Mouse (Mus musculus) neutrophil, adult 5-6 weeks (primary cell): Measurements from ENCODE around the gene Cds2. TPM values are rescaled to one million over a fixed set of nuclear protein-coding genes. Genes with fewer than 3 reads are reported as not detected.

ENCODE experiments used
- ATAC-seq: fragments of 151-379, 151-347 bp; 2 replicates; pipeline ENCODE4 v1.8.0; 2017; ENCODE audit warnings: mild to moderate bottlenecking, moderate TSS enrichment; ENCODE audit not compliant: insufficient number of reproducible peaks, poor library complexity, low FRiP score, severe bottlenecking; ENCODE audit errors: extremely low read depth
- total RNA-seq: library from RNA; stranded (forward); fragments of 200-1000 nt; gene quantifications from 2 replicates; pipeline ENCODE4 v1.2.3, GENCODE M21; 2017

Gene Cds2
- total RNA-seq, 1 experiment from 2014 or later, result 90.5 TPM

DNA sequence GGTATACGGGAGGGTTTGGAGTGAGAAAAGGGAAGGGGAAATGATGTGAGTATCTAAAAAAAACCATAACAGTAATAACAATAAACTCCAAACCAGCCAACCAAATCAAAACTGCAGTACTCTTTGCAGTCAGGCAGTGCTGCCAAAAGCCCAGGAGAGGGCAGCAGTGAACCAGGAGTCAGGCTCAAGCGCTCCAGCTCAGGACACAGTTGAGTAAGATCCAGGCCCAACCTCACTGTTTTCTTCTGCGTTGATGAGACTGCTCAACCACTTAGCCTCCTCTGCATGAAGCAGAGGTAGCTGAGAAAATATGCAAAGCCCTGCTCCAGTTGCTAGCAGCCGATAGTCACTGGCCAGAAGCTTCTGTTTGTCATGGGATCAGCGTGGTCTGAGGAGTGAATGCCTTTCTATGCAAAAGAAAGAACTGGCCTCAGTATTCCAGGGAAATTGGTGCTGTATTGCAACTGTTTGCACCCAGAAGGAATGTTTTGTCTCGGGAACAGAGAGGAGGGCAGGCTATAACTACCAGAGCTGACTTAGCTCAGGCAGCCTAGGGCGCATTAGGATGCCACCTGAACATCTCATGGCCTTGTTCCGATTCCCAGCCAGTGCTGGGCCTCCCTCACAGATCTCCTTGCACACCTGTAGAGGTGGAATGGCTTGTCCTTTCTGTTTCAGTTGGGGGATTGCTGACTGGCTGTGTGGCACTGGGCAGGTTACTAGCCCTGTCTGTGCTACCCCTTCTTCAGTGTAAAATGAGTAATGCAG is 53.3 kb downstream of the Cds2 start:
- peak; percentile 91 for ATAC-seq

- ATAC-seq, result no peak
Observed at GRCm38 (mm10) chr2:132317178-132317577, 54.2 kb downstream of the Cds2 start.

DNA sequence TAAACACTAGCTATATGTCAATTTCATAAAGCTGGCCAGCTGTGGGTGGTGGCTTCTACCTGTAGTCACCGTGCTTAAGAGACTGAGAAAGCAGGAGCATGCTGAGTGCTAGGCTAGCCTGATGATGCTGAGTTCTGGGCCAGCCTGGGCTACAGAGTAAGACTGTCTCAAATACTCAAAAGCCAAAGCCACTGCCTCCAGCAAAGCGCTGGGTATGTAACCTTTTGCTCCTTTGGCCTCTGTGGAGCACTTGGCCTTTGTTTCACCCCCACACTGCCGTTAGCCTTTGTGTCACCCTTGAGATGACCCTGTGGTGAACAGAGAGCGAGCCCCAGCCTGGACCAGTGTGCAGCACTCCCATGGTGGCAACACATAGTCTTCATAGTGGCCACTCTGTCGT is 57.6 kb downstream of the Cds2 start:
- no peak for ATAC-seq

GRCm38 (mm10) chr2:132323541-132323940 is 60.6 kb downstream of the Cds2 start:
- no peak for ATAC-seq

GRCm38 (mm10) chr2:132337202-132337601 is 74.3 kb downstream of the Cds2 start:
- no peak for ATAC-seq

DNA sequence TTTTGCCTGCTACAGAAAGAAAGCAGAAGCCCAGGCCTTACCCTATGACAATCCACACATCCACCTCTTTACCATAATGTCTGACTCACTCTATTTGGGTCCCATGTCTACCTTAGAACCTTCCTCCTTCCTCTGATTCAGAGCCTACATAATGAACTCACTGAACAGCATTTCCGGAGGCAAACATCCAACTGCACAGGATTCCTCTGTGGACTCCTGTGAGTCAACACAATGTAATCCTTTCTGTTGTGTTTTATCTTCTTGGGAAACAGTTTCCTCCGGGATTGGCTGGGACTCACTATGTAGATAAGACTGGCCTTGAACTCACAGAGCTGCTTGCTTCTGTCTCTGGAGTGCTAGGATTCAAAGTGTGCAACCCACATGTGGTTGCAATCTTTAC is 77.4 kb downstream of the Cds2 start:
- ATAC-seq, result no peak

DNA sequence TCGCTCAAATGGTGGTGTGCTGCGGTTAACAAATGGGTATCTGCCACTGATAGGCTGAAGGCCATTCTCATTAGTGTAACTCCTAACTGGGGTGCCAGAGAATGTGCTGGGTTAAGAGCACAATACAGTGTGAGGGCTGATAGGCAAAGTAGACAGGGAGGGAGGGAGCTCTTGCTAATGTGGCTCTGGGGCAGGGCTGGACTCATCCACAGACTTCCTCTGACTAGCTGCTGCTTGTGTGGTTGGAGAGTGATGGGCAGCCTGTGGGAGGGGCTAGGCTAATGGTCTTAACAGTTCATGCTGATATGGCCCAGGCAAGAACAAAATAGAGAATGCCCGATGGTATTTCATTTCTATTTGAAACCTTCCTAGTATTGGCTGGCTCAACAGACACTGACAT is 78.3 kb downstream of the Cds2 start:
- ATAC-seq, result no peak

DNA sequence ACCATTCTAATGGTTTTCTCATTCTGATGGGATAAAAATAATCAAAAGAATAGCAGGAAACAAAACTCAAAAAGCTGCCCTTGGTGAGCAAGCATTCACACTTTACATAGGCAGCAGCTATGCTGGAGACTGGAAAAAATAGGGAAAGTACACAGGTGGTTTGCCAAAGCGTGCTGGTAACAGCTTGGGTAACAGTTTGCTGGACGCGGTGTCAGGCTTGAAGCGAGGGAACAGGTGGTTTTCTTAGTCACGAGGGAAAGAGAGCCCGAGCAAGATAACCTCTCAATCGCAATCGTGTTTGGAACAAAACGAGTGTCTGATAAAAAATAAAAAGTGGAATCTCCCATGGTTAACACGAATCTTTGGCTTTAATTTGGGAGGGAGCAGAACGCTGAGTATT is 80.9 kb downstream of the Cds2 start:
- no peak for ATAC-seq

Other genes starting within 250 kb of the Cds2 start
- 193 and 210 TPM in 2 replicates for gene Rassf2, start 232.9 kb upstream of the Cds2 start, total RNA-seq
- 16.5 and 19.6 TPM in 2 replicates for gene Slc23a2, start 118.0 kb upstream of the Cds2 start, total RNA-seq
- gene Tmem230, start 15.3 kb upstream of the Cds2 start, total RNA-seq, result 20.5 and 36.1 TPM in 2 replicates
- 123 and 149 TPM in 2 replicates for gene Pcna, start 9.8 kb upstream of the Cds2 start, total RNA-seq
- gene Prokr2, start 122.3 kb downstream of the Cds2 start, total RNA-seq, result not detected in 2 replicates